Mouse (Mus musculus) adrenal gland, postnatal 14 days (tissue): ENCODE results near the gene Gm20834. TPM values are rescaled to one million over a fixed set of nuclear protein-coding genes. Genes with fewer than 3 reads are reported as not detected.
"Not testable (repeated sequence)": the region's sequence is repeated elsewhere in the genome, so short reads cannot be mapped to it uniquely, and the experiment has no call there.

Experiments
- DNase-seq: peaks from one replicate; pipeline ENCODE4 v3.0.0; 2021; ENCODE audit warnings: mixed read lengths
- long read RNA-seq, 2 experiments: library from polyadenylated mRNA; stranded (forward); transcript quantifications; one replicate each; pipeline ENCODE4 v2.0.0; 2021
- total RNA-seq: library from RNA; stranded (reverse); gene quantifications from 2 replicates; pipeline ENCODE4 v1.2.3, GENCODE M21; 2021

Gm20834 gene
- not detected in 2 replicates for total RNA-seq
- long read RNA-seq, experiment 1: 0 reads
- long read RNA-seq, experiment 2: 0 reads

- not testable (repeated sequence) for DNase-seq
These were observed at the start of gene Gm20834 for GRCm38 (mm10) chrY:10324489-10324888. Gm20834 (minus strand) TSS chrY:10324589.

Other genes with a start within 250 kb of the Gm20834 start
- not detected in 2 replicates for gene Gm21310, start 177.4 kb downstream of the Gm20834 start, total RNA-seq
- not detected in 2 replicates for gene Gm28510, start 88.1 kb upstream of the Gm20834 start, total RNA-seq
- not detected in 2 replicates for gene Gm20737, start 211.5 kb upstream of the Gm20834 start, total RNA-seq
- not detected in 2 replicates for gene Gm21775, start 228.9 kb upstream of the Gm20834 start, total RNA-seq